Mouse (Mus musculus): ENCODE measurements at regions not wholly inside any gene's neighbourhood (a gene's known extent, or its start where the extent isn't known, plus 50 kb on each side); places are given as distances from the start of the nearest gene placed in this dataset.

GRCm38 (mm10) chr8:49175386-49175785 is 331.6 kb upstream of the Tenm3 start:
- TF ChIP-seq POLR2A (IDR thresholded peaks at IDR 0.05; ENCODE audit: insufficient read depth, low read length) (no peak), CTCF (IDR thresholded peaks at IDR 0.05; ENCODE audit: low read depth, low read length) (no peak), EP300 (IDR thresholded peaks at IDR 0.05; ENCODE audit: insufficient read depth, low read depth, low read length) (no peak)
